Mouse (Mus musculus) mouse embryonic stem cell (cell line): ENCODE measurements around the gene Cyb561d2.

Experiments
- in situ Hi-C, 2 experiments: fragments of 300-500 bp; cut with MboI; formaldehyde crosslinking; loops; 1 replicate in 1 of 2; 3 replicates in 1 of 2; pipeline ENCODE4 v1.14.3; 2019 to 2020; ENCODE audit warnings: low sequenced_read_pairs in 2 of 2, low pct_unique_long_range_greater_than_20kb in 1 of 2, mixed read lengths in 1 of 2; ENCODE audit not compliant: unreplicated experiment in 1 of 2

Cyb561d2 gene

GRCm38 (mm10) chr9:107553541-107554318 is 11.7 kb upstream of the Cyb561d2 start:
- in situ Hi-C loops, result no loop called here

GRCm38 (mm10) chr9:107552690-107553393 is 10.8 kb upstream of the Cyb561d2 start:
- in situ Hi-C loops, result no loop called here

GRCm38 (mm10) chr9:107551890-107552355 is 9.9 kb upstream of the Cyb561d2 start:
- in situ Hi-C loops, result no loop called here

- in situ Hi-C loops, result no loop called here
These were observed 9.3 kb upstream of the Cyb561d2 start, which contains the start of gene Rassf1 for GRCm38 (mm10) chr9:107551117-107551889. TSS of gene Rassf1 (plus strand) at chr9:107551555.

- in situ Hi-C loops, result no loop called here
These were observed 8.6 kb upstream of the Cyb561d2 start for GRCm38 (mm10) chr9:107550491-107551116.

- in situ Hi-C loops, result no loop called here
These were observed 7.5 kb upstream of the Cyb561d2 start for GRCm38 (mm10) chr9:107549297-107550074.

GRCm38 (mm10) chr9:107548820-107549219 is 6.8 kb upstream of the Cyb561d2 start:
- in situ Hi-C loops, result no loop called here

GRCm38 (mm10) chr9:107547957-107548356 is 6.0 kb upstream of the Cyb561d2 start:
- in situ Hi-C loops, result no loop called here

- in situ Hi-C loops, result no loop called here
These were observed 5.0 kb upstream of the Cyb561d2 start, which contains the start of gene Zmynd10 for GRCm38 (mm10) chr9:107547026-107547425. TSS of gene Zmynd10 (plus strand) at chr9:107547298.

- in situ Hi-C loops, result no loop called here
These were observed 3.6 kb upstream of the Cyb561d2 start for GRCm38 (mm10) chr9:107545602-107546001.

- in situ Hi-C loops, result no loop called here
These were observed 3.2 kb upstream of the Cyb561d2 start for GRCm38 (mm10) chr9:107545199-107545598.

GRCm38 (mm10) chr9:107544729-107545128 is 2.7 kb upstream of the Cyb561d2 start:
- in situ Hi-C loops, result no loop called here

GRCm38 (mm10) chr9:107544196-107544700 is 2.3 kb upstream of the Cyb561d2 start:
- in situ Hi-C loops, result no loop called here

GRCm38 (mm10) chr9:107543299-107543698 is 1.3 kb upstream of the Cyb561d2 start:
- in situ Hi-C loops, result no loop called here

- in situ Hi-C loops, result no loop called here
These were observed 728 bp upstream of the Cyb561d2 start for GRCm38 (mm10) chr9:107542721-107543120.

GRCm38 (mm10) chr9:107542352-107542686 is 326 bp upstream of the Cyb561d2 start:
- in situ Hi-C loops, result no loop called here

- in situ Hi-C loops, result no loop called here
These were observed 988 bp downstream of the Cyb561d2 start for GRCm38 (mm10) chr9:107541005-107541404.

GRCm38 (mm10) chr9:107540420-107540819 is 1.6 kb downstream of the Cyb561d2 start:
- in situ Hi-C loops, result no loop called here
